Comparison of ENCODE assay signal across 28 mouse cellular contexts in the genomic region with DNA sequence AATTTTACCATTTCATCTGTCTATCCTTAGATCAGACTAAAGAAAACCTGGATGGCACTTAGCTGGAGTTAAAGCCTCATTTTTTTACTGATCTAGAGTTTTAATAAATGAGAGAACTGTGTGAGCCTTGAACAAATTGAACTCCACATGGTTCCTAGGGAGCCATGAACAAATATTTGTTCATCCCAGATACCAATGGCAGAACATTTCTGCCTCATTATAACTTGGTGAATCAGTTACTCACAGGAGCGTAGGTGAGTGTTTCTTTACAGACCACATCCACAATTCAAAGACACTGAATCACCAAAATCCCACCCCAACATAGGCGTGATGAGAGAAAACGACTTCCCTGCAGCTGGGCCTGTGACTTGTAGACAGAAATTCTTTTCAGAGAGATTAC.
DNase-seq lines count a peak whose midpoint lies in the region; ATAC-seq and TF ChIP-seq lines count a peak whose summit lies in the region.
"Had no signal": no experiment of that assay in that cellular context is flagged by ENCODE, and none has a peak within 500 bp of the region (broad histone marks: within the 10 kb centered on the region; RNA-seq: fewer than 3 reads in every experiment).

No protein-coding gene starts in this region.

- no peak overlapping the region for H3K4me3 ChIP-seq in lung, embryonic 14.5 days (ENCODE audit: low read depth, low read length)
- no peak overlapping the region for H3K4me3 ChIP-seq in lung, adult 2 months (replicated peaks; ENCODE audit: extremely low read depth, low read depth, low read length)
- H3K4me3 ChIP-seq in stomach, embryonic 16.5 days (replicated peaks; ENCODE audit: low read length) = no peak overlapping the region
- H3K4me3 ChIP-seq: embryonic facial prominence, embryonic 13.5 days; embryonic facial prominence, embryonic 15.5 days; erythroblast, embryonic 14.5 days; forebrain, embryonic 10.5 days; forebrain, embryonic 12.5 days had no signal

- no peak overlapping the region for H3K4me2 ChIP-seq in lung, embryonic 14.5 days
- H3K4me2 ChIP-seq in stomach, embryonic 16.5 days (ENCODE audit: low read depth, low read length) = no peak overlapping the region
- H3K4me2 ChIP-seq: embryonic facial prominence, embryonic 13.5 days; embryonic facial prominence, embryonic 15.5 days; forebrain, embryonic 12.5 days had no signal

- no peaks in the 10 kb centered on the region for H3K4me1 ChIP-seq in lung, embryonic 14.5 days (ENCODE audit: insufficient read depth)
- H3K4me1 ChIP-seq in lung, adult 2 months (ENCODE audit: control insufficient read depth, insufficient read depth, low read length) = no peaks in the 10 kb centered on the region
- H3K4me1 ChIP-seq in stomach, embryonic 16.5 days (ENCODE audit: control insufficient read depth, insufficient read depth, low read length) = no peaks in the 10 kb centered on the region
- H3K4me1 ChIP-seq: embryonic facial prominence, embryonic 13.5 days; embryonic facial prominence, embryonic 15.5 days; forebrain, embryonic 10.5 days; forebrain, embryonic 12.5 days had no signal

- no peak for TF ChIP-seq CTCF in lung, embryonic 14.5 days (IDR thresholded peaks at IDR 0.05; ENCODE audit: low read depth)
- TF ChIP-seq CTCF in lung, adult 2 months (IDR thresholded peaks at IDR 0.05; ENCODE audit: insufficient read depth, low read length) = no peak

- H3K27ac ChIP-seq in lung, embryonic 14.5 days (ENCODE audit: low read depth) = peak overlapping the region; percentile 30; the same call in 1 of the 2 replicates
- no peak overlapping the region for H3K27ac ChIP-seq in stomach, embryonic 16.5 days (ENCODE audit: low read length)
- H3K27ac ChIP-seq: embryonic facial prominence, embryonic 13.5 days; embryonic facial prominence, embryonic 15.5 days; forebrain, embryonic 10.5 days; forebrain, embryonic 12.5 days had no signal

- H3K9ac ChIP-seq in lung, embryonic 14.5 days = no peak overlapping the region
- no peak overlapping the region for H3K9ac ChIP-seq in stomach, embryonic 16.5 days (ENCODE audit: low read length)
- H3K9ac ChIP-seq: embryonic facial prominence, embryonic 13.5 days; embryonic facial prominence, embryonic 15.5 days; forebrain, embryonic 12.5 days had no signal

- no peak for ATAC-seq in lung, embryonic 14.5 days (ENCODE audit: insufficient read depth)
- ATAC-seq in stomach, embryonic 16.5 days (ENCODE audit: insufficient read depth, low FRiP score) = 0 out of 2 replicates have a peak, but pooled peaks have one; percentile 50
- ATAC-seq: activated CD4-positive, CD25-positive, alpha-beta regulatory T cell, adult 4 months; CD4-positive, CD25-positive, alpha-beta regulatory T cell, adult 4 months; forebrain, embryonic 14.5 days; forebrain, embryonic 16.5 days; Patski had no signal

- WGBS in lung, embryonic 14.5 days = 45% methylated on average over 3 of the region's 3 CpGs
- 64% methylated on average over 3 of the region's 3 CpGs for WGBS in lung, adult 2 months
- WGBS in stomach, embryonic 16.5 days = 44% methylated on average over 3 of the region's 3 CpGs

- H3K27me3 ChIP-seq in lung, embryonic 14.5 days (ENCODE audit: insufficient read depth, low read length) = no peaks in the 10 kb centered on the region
- H3K27me3 ChIP-seq in stomach, embryonic 16.5 days (ENCODE audit: control insufficient read depth, insufficient read depth, low read length) = no peaks in the 10 kb centered on the region
- H3K27me3 ChIP-seq: CH12.LX; embryonic facial prominence, embryonic 13.5 days; embryonic facial prominence, embryonic 15.5 days; forebrain, embryonic 12.5 days; Patski had no signal

- no peaks in the 10 kb centered on the region for H3K36me3 ChIP-seq in lung, embryonic 14.5 days (ENCODE audit: insufficient read depth)
- H3K36me3 ChIP-seq in stomach, embryonic 16.5 days (ENCODE audit: control insufficient read depth, insufficient read depth, low read length) = no peaks in the 10 kb centered on the region
- H3K36me3 ChIP-seq: embryonic facial prominence, embryonic 13.5 days; embryonic facial prominence, embryonic 15.5 days; forebrain, embryonic 10.5 days; forebrain, embryonic 12.5 days; G1E had no signal

- peak; percentile 30 for DNase-seq in lung, embryonic 14.5 days
- no peak for DNase-seq in lung, adult 2 months
- no peak for DNase-seq in adrenal gland, postnatal 4 days (ENCODE audit: low spot score in 2 of 2)
- DNase-seq in heart, postnatal 4 days = no peak
- DNase-seq: adrenal gland, adult 8-10 months; adrenal gland, postnatal 14 days; adrenal gland, postnatal 36 days; B cell, adult 2 months; cerebellum, adult 11 months; cerebellum, adult 18-20 months; cerebellum, adult 8-10 months; cerebellum, adult 9-11 months; cerebellum, postnatal 14 days; cerebellum, postnatal 36 days; embryo, embryonic 11 days had no signal

- TF ChIP-seq POLR2A in lung, adult 2 months (IDR thresholded peaks at IDR 0.05; ENCODE audit: borderline replicate concordance, extremely low read depth, low read depth, low read length) = no peak

- no peaks in the 10 kb centered on the region for H3K9me3 ChIP-seq in lung, embryonic 14.5 days (ENCODE audit: low read depth, low read length)
- no peaks in the 10 kb centered on the region for H3K9me3 ChIP-seq in stomach, embryonic 16.5 days (replicated peaks; ENCODE audit: control insufficient read depth, low read length)
- H3K9me3 ChIP-seq: embryonic facial prominence, embryonic 13.5 days; embryonic facial prominence, embryonic 15.5 days; forebrain, embryonic 10.5 days; forebrain, embryonic 12.5 days; G1E had no signal
